Mouse (Mus musculus) lung, adult 2 months (tissue): ENCODE results near the gene Sardh. TPM values are rescaled to one million over a fixed set of nuclear protein-coding genes. Genes with fewer than 3 reads are reported as not detected.

ENCODE experiments used
- DNase-seq: peaks from one replicate; pipeline ENCODE4 v3.0.0; 2022
- H3K4me1 ChIP-seq: fragments of 200-500 bp; 2 replicates; pipeline ENCODE4 v1.6.1; 2011; ENCODE audit warnings: low read length; ENCODE audit not compliant: control insufficient read depth, insufficient read depth
- H3K4me3 ChIP-seq: fragments of 200-500 bp; replicated peaks from 2 replicates; pipeline ENCODE3; 2011; ENCODE audit warnings: low read depth, mild to moderate bottlenecking, control low read depth, low read length; ENCODE audit errors: extremely low read depth
- CTCF ChIP-seq: fragments of 200-500 bp; IDR thresholded peaks from 2 replicates; pipeline ENCODE4 v1.5.1; 2011; ENCODE audit warnings: mild to moderate bottlenecking, low read length, control low read depth; ENCODE audit not compliant: insufficient read depth
- POLR2A ChIP-seq: fragments of 200-500 bp; IDR thresholded peaks from 2 replicates; pipeline ENCODE4 v1.6.1; 2011; ENCODE audit warnings: low read depth, mild to moderate bottlenecking, control low read depth, low read length, borderline replicate concordance; ENCODE audit errors: extremely low read depth
- WGBS: fragments of 180-500 bp; shearing (Covaris S2); methylation state at CpG from one replicate; pipeline ENCODE4 v1.1.7; 2018; 5-methylcytosine and 5-hydroxymethylcytosine counted together
- polyA plus RNA-seq: library from polyadenylated mRNA; depleted of rRNA; stranded (reverse); fragments of >200 nt; gene quantifications from 2 replicates; pipeline ENCODE4 v1.2.3, GENCODE M21; 2012; rRNA removed

Sardh gene
- 15.4 and 16.7 TPM in 2 replicates for polyA plus RNA-seq

DNA sequence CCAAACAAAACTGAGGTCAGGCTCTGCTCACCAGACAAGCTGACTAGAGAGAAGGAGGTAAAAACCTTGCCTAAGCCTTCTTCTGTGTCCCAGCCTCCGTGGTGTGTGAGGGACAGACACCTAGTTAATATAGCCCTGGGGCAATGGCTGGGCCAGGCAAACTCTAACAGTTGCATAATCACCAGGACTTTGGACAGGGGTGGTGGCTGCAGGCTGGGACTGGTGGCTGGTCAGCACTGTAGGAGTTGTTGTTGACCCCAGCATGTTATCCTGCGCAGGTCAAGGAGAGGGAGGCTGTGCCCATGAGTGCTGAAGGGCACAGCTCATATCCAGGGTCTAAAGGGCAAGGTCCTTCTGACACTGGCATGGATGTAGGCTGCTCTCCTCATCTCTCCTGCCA, at the start of gene Sardh:
Gene Sardh (minus strand): TSS at position 127 of the 400 bp plus-strand sequence.
- no peak for DNase-seq
- TF ChIP-seq POLR2A (no peak), CTCF (no peak)
- Histone ChIP-seq H3K4me1 (peaks cover 7% of the 10 kb centered on the region), H3K4me3 (no peak within 1 kb of the TSS)
- 81% methylated on average over 2 of the region's 2 CpGs for WGBS

DNA sequence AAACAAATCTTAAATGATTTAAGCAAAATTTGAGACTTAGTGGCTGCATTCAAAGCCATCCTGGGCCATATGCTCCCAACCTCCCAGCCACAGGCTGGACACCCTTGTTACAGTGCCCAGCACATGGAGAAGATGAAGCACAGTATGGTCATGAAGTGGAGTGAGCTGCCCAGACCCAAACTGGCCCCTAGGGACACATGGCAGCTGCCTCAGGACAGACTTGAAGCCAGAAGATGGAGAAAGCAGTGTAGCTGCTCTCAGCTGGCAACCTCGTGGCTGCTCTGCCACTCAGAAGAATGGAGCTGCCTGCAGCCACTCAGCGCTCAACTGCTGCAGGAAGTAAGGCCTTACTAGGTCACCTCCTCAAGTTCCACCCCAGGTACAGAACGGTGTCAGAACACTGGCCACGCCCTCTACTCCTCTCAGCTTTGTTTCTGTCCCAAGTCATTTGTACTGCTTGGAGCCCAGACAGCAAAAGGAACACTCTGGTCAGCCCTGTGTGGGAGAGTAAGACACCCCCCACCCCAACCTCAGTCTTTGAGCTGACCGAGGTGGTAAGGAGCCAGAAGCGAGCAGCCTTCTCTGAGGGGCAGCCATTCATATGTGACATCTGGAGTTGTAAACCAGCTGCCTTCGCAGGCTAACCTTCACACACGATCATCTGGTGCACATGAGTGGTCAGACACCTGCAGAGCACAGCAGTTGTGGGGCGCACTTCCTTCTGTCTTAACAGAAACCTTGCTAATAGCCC, 48.7 kb upstream of the Sardh start:
- no peak for TF ChIP-seq CTCF
- TF ChIP-seq POLR2A, result no peak
- WGBS, result 65% methylated on average over 9 of the region's 9 CpGs
- no peak overlapping the region for H3K4me3 ChIP-seq
- H3K4me1 ChIP-seq, result no peaks in the 10 kb centered on the region
- DNase-seq, result no peak

DNA sequence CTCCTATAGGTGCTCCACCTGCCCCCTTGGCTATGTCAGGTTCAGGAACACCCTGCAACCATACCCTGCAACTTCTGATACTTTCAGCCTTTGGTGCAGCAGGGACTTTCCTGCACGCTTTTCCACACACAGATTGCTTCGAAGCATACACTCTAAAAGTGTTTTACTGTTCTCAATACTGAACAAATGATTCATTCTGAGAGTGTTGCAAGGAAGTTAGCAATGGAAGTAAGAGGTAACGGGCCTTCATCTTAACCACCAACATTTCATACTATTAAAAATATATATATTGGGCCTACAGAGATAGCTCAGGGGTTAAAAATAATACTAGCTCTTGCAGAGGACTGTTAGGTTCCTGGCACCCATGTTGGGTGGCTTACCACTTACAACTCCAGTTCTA, 46.6 kb upstream of the Sardh start:
- TF ChIP-seq POLR2A (no peak), CTCF (no peak)
- no peaks in the 10 kb centered on the region for H3K4me1 ChIP-seq
- WGBS, result 95% methylated on average over 3 of the region's 3 CpGs
- no peak overlapping the region for H3K4me3 ChIP-seq
- DNase-seq, result no peak

DNA sequence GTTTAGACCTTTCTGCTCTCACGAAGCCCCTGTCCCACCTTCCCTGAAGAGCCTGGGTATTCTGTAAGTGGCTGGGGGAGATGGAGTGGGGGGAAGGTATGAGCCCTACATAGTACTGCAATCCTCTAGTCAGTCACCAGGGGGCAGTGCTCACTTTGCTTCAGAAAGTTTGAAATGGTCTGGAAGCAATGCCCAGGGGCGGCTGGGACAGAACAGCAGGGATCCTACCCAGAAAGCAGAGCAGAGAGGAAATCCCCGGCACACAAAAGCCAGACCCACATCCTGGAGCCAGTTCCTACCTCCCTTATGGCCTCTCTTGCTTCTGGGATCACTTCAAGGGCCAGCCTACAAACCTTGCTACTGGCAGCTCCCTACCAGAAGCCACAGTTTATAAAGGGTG, 40.9 kb upstream of the Sardh start:
- 12% methylated on average over 3 of the region's 3 CpGs for WGBS
- no peak for TF ChIP-seq POLR2A
- TF ChIP-seq CTCF, result peak; percentile 69
- DNase-seq, result peak; percentile 79
- H3K4me3 ChIP-seq, result no peak overlapping the region
- peaks cover 4% of the 10 kb centered on the region; the same call in 1 of the 2 replicates for H3K4me1 ChIP-seq

DNA sequence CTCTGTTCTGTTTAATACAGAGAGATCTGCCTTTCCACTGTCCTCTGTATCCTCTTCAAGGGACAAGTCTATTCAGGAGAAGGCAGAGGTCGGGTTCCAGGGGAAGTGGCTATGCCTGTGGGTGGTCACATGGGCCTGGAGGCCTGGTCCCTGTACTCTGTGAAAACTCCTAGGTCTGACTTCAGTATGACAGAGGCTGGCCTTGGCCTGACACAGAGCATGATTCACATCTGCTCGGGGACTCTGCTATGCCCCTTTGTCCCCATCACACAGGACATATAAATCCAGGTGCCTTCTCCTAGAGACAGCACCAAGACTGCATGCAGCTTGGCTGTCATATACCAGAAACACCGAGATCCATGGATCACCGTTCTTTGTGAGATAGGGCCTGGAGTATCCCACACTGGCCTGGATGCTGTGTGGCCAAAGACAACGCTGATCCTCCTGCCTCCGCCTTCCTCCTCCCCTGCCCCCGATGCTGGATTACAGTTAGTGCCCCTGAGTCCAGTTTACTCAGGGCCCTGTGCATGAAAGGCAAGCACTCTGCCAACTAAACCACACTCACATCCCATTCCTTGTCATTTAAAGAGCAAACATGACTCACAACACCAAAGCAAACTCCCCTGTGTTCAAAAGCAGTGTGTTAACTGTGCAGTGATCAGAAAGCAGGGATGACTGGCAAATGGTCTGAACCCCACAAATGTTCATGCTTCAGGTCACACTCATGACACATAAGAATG, 39.0 kb upstream of the Sardh start:
- no peak for DNase-seq
- H3K4me1 ChIP-seq, result peaks cover 4% of the 10 kb centered on the region; the same call in 1 of the 2 replicates
- 80% methylated on average over 7 of the region's 7 CpGs for WGBS
- no peak for TF ChIP-seq POLR2A
- TF ChIP-seq CTCF, result no peak
- no peak overlapping the region for H3K4me3 ChIP-seq

DNA sequence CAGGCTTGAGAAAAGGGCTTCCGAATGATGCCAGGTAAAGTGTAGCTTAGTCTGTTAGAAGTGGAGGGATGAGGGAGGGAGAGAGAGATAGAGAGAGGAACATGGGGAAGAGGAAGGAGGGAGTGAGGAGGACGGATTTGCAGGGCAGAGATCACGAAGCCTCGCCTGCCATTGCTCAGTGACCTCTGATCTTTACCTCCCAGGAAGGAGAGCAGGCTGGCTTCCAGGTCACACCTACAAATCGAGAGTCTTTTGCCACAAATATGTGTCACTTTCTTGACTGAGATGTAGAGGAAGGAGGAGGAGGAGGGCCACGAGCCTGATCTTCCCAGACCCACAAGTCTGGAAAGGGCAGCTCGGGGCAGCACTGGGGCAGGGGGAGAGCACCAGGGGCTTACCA, 36.3 kb upstream of the Sardh start:
- DNase-seq, result no peak
- 71% methylated on average over 7 of the region's 7 CpGs for WGBS
- TF ChIP-seq CTCF, result no peak
- no peak for TF ChIP-seq POLR2A
- Histone ChIP-seq H3K4me1 (peaks cover 4% of the 10 kb centered on the region; the same call in 1 of the 2 replicates), H3K4me3 (no peak overlapping the region)

DNA sequence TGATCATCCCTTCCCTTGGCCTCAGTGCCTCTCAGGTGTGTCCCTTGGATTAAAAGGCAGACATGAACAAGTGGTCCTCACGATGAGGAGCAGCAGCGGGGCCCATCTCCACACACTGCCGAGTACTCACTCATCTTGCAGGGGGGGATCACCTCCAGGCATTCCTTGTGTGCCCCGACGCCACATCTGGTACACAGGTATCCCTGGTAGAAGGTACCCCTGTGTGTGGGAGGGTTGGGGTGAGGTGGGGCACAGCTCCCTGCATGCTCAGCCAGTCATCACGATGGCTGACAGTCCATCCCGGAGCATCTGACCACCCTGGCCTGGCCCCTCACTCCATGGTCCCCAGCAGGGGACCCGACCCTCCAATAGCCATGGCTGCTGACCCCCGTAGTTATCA, 33.6 kb upstream of the Sardh start:
- 91% methylated on average over 9 of the region's 9 CpGs for WGBS
- TF ChIP-seq POLR2A (no peak), CTCF (no peak)
- DNase-seq, result no peak
- Histone ChIP-seq H3K4me1 (no peaks in the 10 kb centered on the region), H3K4me3 (no peak overlapping the region)

DNA sequence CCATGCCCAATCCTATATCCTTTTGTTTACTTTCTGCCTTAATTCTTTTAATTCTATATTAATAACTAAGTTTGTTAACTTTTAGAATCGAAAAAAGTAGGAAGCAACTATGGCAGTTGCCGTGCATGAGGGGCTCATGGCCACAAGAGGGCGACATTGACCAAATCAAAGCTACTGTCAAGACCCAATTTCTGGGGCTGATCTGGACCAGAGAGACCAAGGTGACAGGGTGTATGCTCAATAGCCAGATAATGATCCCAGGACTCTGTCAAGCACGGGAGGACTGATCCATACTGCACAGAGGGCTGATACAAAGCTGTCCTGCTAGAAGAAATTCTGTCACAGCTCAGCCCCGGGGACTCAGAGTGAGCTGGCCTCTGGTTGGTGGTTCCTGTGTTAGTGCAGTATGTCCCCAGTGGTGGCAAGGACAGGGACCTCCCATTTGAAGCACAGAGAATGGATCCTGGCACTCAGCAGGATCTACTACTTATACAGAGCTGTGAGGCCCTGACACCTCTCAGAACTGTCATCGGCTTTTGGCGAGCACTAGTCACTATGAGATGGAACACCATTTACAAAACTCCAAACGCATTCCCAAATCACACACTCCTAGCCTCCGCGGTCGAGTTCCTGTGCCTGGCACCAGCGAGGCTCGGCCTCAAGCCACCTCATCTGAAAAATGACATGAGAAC, 32.9 kb upstream of the Sardh start:
- no peak overlapping the region for H3K4me3 ChIP-seq
- no peaks in the 10 kb centered on the region for H3K4me1 ChIP-seq
- 59% methylated on average over 13 of the region's 13 CpGs for WGBS
- peak; percentile 55 for DNase-seq
- TF ChIP-seq POLR2A (no peak), CTCF (peak; percentile 74)

DNA sequence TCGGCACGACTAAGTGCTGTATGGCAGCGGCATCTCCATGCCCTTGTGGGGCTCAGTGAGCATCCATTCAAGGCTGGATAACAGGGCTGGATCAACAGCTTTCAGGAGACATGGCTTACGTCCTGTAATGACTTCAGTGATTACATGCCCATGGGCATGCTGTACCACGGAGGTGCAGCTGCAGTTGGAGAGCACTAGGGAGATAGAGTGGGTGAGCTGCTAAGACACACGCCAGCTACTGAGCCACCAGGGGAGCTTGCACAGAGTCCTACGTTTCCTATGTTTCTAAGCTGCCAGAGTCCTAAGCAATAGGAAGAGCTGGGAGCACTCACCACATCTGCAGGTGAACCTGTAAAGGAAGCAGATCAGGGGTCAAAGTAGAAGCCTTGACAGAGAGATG, 30.7 kb upstream of the Sardh start:
- no peak for TF ChIP-seq POLR2A
- no peak for TF ChIP-seq CTCF
- WGBS, result 95% methylated on average over 7 of the region's 7 CpGs
- Histone ChIP-seq H3K4me1 (no peaks in the 10 kb centered on the region), H3K4me3 (no peak overlapping the region)
- DNase-seq, result no peak

DNA sequence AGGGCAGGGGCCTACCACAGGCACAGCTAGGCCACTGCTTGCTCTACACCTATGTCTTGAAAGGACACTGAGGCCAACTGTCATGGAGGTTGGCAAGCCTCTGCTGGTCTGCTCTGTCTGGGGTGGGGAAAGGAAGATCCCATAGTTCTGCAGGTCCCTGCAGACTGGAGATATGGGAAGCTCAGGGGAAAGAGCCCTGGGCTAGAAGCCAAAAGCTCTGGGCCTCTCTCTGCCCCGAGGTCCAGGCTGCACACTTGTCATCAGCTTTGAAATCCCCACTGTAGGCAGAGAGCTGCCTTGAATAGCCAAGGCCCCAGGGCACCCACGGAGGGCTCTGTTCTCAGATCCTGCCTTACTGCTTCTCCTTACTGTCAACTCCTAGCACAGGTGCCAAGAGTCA, 20.2 kb upstream of the Sardh start:
- DNase-seq, result no peak
- H3K4me1 ChIP-seq, result no peaks in the 10 kb centered on the region
- TF ChIP-seq POLR2A, result no peak
- TF ChIP-seq CTCF, result no peak
- no peak overlapping the region for H3K4me3 ChIP-seq
- WGBS, result 64% methylated on average over 2 of the region's 2 CpGs
